Mouse (Mus musculus): ENCODE data around the gene Mettl7b. TPM values are rescaled to one million over a fixed set of nuclear protein-coding genes. Genes with fewer than 3 reads are reported as not detected.
"Not testable (repeated sequence)": the region's sequence is repeated elsewhere in the genome, so short reads cannot be mapped to it uniquely, and the experiment has no call there.

Mettl7b gene
- not detected in 2 replicates for total RNA-seq (2015; ENCODE audit: low replicate concordance)
- total RNA-seq (2017; ENCODE audit: low replicate concordance) = not detected in 2 replicates

- ATAC-seq (replicated peaks; ENCODE audit: low FRiP score, poor library complexity, severe bottlenecking) = no peak
Measured at GRCm38 (mm10) chr10:128960590-128961584, at the start of gene Mettl7b. Gene Mettl7b, minus strand, starts transcription at chr10:128960988.

DNA sequence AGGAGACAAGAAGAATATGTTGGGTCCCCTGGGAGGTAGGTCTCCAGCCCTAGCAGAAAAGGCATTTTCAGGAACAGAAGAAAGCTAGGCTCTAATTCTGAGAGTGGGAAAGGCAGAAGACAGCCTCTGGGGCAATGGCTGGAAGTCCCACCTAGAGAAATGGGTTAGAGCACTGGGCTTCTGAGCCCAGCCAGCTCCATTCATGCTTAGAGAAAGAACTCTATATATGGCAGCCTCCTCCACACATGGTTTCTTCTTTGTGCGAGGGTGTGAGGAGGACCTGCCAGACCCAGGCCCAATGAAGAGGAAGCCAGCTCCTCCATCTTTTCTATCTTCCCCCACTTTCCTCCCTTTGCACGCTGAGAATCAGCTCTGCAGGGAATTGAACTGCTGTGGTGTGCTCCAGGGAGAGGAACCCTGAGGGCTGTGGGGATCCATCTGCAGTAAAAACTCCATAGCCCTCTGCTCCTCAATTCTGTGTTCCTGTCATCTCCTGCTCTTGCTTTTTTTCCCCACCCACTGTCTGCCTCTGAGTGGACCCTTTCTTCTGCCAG is 49.6 kb upstream of the Mettl7b start, which contains the start of gene Olfr763:
Olfr763 (plus strand) TSS at position 504 of the 554 bp plus-strand sequence.
- no peak for ATAC-seq (replicated peaks; ENCODE audit: low FRiP score, poor library complexity, severe bottlenecking)

- ATAC-seq (replicated peaks; ENCODE audit: low FRiP score, poor library complexity, severe bottlenecking) = no peak
Measured at GRCm38 (mm10) chr10:129004032-129004920, 43.5 kb upstream of the Mettl7b start.

- no peak for ATAC-seq (replicated peaks; ENCODE audit: low FRiP score, poor library complexity, severe bottlenecking)
Measured at GRCm38 (mm10) chr10:128996523-128997040, 35.8 kb upstream of the Mettl7b start.

DNA sequence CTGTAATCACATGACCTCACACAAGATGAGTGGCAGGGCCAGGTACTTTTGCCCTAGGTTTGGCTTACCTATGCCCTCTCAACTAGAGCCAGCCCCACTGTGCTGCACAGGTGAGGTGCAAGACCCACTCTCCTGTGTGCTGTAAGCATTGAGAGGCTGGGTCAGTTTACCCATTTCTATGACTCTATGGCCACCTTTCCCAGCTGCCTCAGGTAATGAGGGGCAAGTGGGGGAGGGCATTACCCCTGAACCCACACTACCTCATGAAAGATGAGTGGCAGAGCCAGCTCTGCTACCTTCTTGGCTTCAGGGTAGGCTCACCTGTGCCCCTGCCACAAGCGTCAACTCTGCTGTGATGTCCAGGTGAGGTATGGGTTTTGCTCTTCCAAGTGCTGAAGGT is 35.0 kb upstream of the Mettl7b start:
- no peak for ATAC-seq (replicated peaks; ENCODE audit: low FRiP score, poor library complexity, severe bottlenecking)

- ATAC-seq (replicated peaks; ENCODE audit: low FRiP score, poor library complexity, severe bottlenecking) = no peak
Measured at GRCm38 (mm10) chr10:128990994-128991393, 30.2 kb upstream of the Mettl7b start.

GRCm38 (mm10) chr10:128990129-128990850 is 29.5 kb upstream of the Mettl7b start:
- not testable (repeated sequence) for ATAC-seq (replicated peaks; ENCODE audit: low FRiP score, poor library complexity, severe bottlenecking)

DNA sequence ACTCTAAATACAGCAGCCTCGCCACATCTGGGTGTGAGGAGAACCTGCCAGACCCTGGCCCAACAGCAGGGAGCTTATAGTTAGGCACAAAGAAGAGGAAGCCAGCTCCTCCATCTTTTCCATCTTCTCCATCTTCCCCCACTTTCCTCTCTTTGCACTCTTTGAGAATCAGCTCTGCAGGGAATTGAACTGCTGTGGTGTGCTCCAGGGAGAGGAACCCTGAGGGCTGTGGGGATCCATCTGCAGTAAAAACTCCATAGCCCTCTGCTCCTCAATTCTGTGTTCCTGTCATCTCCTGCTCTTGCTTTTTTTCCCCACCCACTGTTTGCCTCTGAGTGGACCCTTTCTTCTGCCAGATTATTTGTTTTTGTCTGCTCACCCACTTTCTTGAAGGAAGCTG is 28.3 kb upstream of the Mettl7b start, which contains the start of gene Olfr9:
Olfr9 (plus strand) TSS at position 301 of the 400 bp plus-strand sequence.
- ATAC-seq (replicated peaks; ENCODE audit: low FRiP score, poor library complexity, severe bottlenecking) = not testable (repeated sequence)

GRCm38 (mm10) chr10:128980644-128981365 is 20.0 kb upstream of the Mettl7b start:
- ATAC-seq (replicated peaks; ENCODE audit: low FRiP score, poor library complexity, severe bottlenecking) = no peak

DNA sequence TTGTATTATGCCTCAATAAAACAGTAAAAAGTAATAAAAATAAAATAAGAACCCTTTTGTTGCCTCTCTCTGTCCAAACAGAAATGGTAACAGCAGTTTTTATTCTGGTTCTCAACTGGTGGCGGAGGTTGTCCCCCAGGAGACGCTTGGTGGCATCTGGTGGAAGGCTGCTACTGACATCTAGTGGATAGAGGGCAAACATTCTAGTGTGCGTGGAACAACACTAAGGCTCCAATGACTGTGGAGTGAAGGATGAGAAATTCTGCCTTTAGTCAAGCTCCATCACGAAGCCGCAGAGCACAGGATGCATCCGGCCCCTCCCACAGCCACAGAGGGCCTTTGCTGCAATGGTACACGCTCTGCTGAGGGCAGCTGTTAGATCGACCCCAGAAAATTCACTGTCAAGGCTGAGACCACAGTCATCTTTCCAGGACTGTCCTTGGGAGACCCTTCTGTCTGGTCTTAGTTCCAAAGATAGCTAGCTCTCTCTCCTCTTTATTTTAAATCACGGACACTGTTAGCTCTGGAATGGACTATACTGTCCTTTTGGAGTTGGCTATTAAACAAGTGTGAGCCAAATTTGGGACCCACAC is 16.8 kb upstream of the Mettl7b start:
- no peak for ATAC-seq (replicated peaks; ENCODE audit: low FRiP score, poor library complexity, severe bottlenecking)

- ATAC-seq (replicated peaks; ENCODE audit: low FRiP score, poor library complexity, severe bottlenecking) = no peak
Measured at GRCm38 (mm10) chr10:128976395-128976794, 15.6 kb upstream of the Mettl7b start.

GRCm38 (mm10) chr10:128972841-128973240 is 12.1 kb upstream of the Mettl7b start:
- ATAC-seq (replicated peaks; ENCODE audit: low FRiP score, poor library complexity, severe bottlenecking) = no peak

DNA sequence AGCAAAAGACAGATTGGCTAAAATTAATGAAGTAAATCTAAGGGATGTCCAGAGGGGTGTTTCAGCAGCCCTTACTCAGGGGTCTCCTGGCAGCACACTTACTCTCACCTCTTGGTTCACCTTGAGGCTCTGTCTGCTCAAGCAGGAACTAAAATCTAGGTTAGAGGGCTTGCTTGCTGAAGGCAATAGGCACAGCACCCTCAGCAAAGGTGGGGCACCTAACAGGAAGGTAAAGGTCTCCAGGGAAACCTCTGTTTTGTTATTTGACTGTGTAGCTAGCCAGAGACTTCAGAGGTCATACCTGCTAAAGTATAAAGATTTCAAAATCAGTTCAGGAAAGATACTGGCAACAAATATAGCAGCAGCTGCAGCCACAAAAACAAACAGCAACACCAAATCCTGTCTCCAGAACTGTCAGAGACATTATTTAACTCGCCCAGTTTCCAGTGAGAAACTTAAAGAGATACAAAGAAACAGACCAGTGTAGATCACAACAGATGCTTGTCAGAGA is 10.0 kb upstream of the Mettl7b start:
- no peak for ATAC-seq (replicated peaks; ENCODE audit: low FRiP score, poor library complexity, severe bottlenecking)

DNA sequence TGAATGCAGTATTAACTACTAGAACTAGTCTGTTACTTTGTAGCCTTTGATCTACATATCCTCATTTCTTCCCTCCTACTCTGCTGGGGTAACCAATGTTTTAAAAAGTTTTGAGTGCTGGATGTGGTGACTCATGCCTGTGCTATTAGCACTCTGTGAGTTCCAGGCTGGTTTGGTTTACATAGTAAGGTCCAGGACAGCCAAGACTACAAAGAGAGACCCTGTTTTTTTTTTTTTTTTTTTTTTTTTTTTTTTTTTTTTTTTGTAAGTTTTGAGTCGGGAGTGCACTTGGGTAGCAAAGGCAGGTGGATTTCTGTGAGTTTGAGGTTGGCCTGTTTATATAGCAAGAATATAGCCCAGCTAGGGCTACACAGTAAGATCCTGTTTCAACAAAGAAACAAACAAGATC is 7.6 kb upstream of the Mettl7b start:
- no peak for ATAC-seq (replicated peaks; ENCODE audit: low FRiP score, poor library complexity, severe bottlenecking)

GRCm38 (mm10) chr10:128965871-128966270 is 5.1 kb upstream of the Mettl7b start:
- no peak for ATAC-seq (replicated peaks; ENCODE audit: low FRiP score, poor library complexity, severe bottlenecking)

DNA sequence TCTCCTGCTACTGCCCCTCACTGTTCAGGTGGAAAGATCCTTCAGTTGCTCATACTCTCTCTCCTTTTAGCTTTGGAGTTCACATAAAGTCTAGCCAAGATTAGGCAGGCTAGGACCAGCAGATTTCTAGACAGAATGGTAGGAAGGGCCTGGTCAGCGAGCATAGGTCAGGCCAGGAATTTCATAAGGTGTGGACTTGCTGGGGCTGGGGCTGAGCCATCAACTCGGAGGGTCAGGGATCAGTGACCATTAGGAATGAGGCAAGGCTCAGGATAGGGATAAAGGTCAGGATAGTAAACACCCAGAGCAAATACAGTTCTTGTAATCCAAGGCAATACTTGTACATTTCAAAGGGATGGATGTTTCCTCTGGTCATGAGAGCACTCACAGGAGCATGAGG is 4.2 kb upstream of the Mettl7b start:
- ATAC-seq (replicated peaks; ENCODE audit: low FRiP score, poor library complexity, severe bottlenecking) = no peak

DNA sequence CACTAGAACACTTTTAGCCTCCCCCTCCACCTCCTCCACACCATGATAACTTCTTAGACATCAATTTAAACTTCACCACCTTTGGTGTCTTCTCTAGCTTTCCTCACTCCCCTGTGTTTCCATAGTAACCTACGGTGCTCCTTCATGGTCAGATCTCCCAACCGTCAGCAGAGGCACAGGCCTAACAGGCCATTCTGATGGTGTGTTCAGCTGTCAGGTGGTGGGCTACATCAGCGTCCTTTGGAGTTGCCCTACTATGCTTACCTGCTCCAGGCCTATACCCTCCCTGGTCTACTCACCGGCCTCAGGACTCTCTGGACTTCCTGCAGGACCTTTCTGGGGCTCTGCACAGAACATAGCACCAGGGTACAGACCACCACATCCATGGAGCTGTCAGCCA is 646 bp downstream of the Mettl7b start:
- no peak for ATAC-seq (replicated peaks; ENCODE audit: low FRiP score, poor library complexity, severe bottlenecking)

DNA sequence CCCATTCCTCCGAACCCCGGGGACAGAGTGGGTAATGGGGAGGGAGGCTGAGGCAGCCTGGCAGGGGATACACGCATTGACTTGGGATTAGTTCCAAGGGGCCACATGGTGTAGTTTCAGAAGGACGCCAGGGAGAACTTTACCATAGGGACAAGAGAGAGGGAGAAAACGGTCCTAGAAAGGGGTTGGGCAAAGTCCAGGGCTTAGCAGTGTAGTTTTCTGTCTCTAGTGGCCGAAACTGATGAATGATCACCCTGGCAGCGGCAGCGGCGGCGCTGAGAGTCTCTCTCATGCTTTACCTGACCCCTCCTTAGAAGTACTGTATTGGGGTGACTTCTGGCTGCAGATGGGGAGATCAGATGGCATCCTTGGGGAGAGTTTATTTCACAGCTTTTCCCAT is 2.4 kb downstream of the Mettl7b start:
- no peak for ATAC-seq (replicated peaks; ENCODE audit: low FRiP score, poor library complexity, severe bottlenecking)

Data from erythroid progenitor cell, adult 5-6 weeks (primary cell).